Mouse (Mus musculus) skeletal muscle tissue, adult 2 months (tissue): ENCODE measurements at regions not wholly inside any gene's neighbourhood (a gene's known extent, or its start where the extent isn't known, plus 50 kb on each side); places are given as distances from the start of the nearest gene placed in this dataset.

Experiments
- DNase-seq: peaks from one replicate; pipeline ENCODE4 v3.0.0-alpha.2; 2012; ENCODE audit warnings: low read depth, low spot score

GRCm38 (mm10) chr15:60111046-60111445 lies 94.6 kb upstream of the 4933412E24Rik start:
- DNase-seq: no peak

- no peak for DNase-seq
Observed at GRCm38 (mm10) chr15:60104126-60104525, 87.7 kb upstream of the 4933412E24Rik start.

GRCm38 (mm10) chr15:60101485-60102280 lies 85.3 kb upstream of the 4933412E24Rik start:
- DNase-seq: no peak

GRCm38 (mm10) chr15:60097141-60097540 lies 80.7 kb upstream of the 4933412E24Rik start:
- DNase-seq: peak; percentile 5

GRCm38 (mm10) chr15:60096131-60096530 lies 79.7 kb upstream of the 4933412E24Rik start:
- DNase-seq: no peak

DNA sequence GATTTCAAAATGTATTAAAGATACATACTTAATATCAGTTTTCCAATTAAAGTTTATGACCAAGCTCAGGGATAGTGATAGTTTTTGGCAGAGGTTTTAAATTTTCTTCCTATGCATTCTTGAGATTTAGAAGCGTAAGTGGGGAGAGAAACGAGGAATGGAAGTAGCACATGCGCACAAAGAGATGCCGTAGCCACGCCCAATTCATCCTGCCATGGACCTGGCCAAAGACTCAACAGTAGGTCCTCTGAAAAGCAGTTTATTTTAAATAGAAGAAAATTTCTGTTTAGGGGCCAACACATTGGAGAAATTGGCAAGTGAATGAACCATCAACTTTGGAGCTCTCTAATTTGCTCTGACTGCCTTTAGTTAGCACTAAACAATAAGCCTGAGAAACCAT lies 73.5 kb upstream of the 4933412E24Rik start:
- DNase-seq: no peak

- no peak for DNase-seq
Observed at GRCm38 (mm10) chr15:60088964-60089899, 72.8 kb upstream of the 4933412E24Rik start.
